8 mouse cellular contexts compared by ENCODE assay signal in the genomic region with DNA sequence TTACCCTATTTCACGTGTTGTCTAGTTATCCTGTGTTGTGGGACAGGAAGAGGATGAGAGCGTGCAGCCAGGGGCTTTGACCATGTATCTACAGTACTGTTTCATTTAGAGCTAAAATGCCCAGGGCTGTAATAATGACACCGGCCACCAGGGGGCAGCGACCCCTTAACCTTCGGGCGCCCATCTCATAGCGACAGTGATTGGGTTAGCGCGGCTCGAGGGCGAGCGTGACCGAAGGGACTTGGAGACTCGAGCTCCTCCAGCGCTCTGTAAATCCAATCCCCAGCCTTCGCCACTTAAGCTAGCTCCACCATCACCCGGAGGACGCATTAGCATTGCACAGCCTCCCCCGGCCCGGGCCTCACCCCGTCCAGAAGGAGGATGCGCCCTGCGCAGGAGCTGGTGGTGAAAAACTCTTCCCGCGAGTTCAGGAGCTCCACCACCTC. TPM values are rescaled to one million over a fixed set of nuclear protein-coding genes. Genes with fewer than 3 reads are reported as not detected.
A peak's percentile ranks its signal among the peaks of the same experiment; 100 is the strongest.
DNase-seq lines count a peak whose midpoint lies in the region; ATAC-seq lines count a peak whose summit lies in the region.

A gene (plus strand): TSS at position 224 of the 446 bp plus-strand sequence.

- H3K36me3 ChIP-seq in megakaryocyte, embryonic 14.5 days (replicated peaks; ENCODE audit: low read length): peaks cover 28% of the 10 kb centered on the region

- H3K27me3 ChIP-seq in megakaryocyte, embryonic 14.5 days (replicated peaks): no peaks in the 10 kb centered on the region

- H3K9me3 ChIP-seq in megakaryocyte, embryonic 14.5 days: no peaks in the 10 kb centered on the region

- peaks cover 30% of the 10 kb centered on the region for H3K4me1 ChIP-seq in megakaryocyte, embryonic 14.5 days

- peak; percentile 95 for DNase-seq in ZHBTc4 (ENCODE audit: low read depth, low spot score)
- DNase-seq in gastrocnemius, adult 8-10 months (ENCODE audit: low spot score in 2 of 2): peak; percentile 84 to 86
- peak; percentile 72 for DNase-seq in hindlimb bud, embryonic 11.5 days (ENCODE audit: extremely low spot score, low read depth, low spot score)
- peak; percentile 85 to 99 for DNase-seq in left cerebral cortex, adult 8-10 months (ENCODE audit: low spot score in 2 of 2)
- DNase-seq in right cerebral cortex, postnatal 10 days (ENCODE audit: low spot score in 2 of 2): peak; percentile 93 to 94
- peak; percentile 91 for DNase-seq in urinary bladder, postnatal 25 days (ENCODE audit: low spot score)

- peak; percentile 85 for ATAC-seq in common myeloid progenitor, adult 5-6 weeks (replicated peaks; ENCODE audit: low read depth, poor library complexity, severe bottlenecking)

- H3K4me3 ChIP-seq in megakaryocyte, embryonic 14.5 days (replicated peaks): peak within 1 kb of the TSS; percentile 99

RNA-seq across cellular contexts. Expression of the gene that starts here (rescaled TPM):
- 4.3 and 5.1 TPM in 2 replicates for total RNA-seq in common myeloid progenitor, adult 5-6 weeks (2017)
- total RNA-seq in gastrocnemius, adult 8-10 months (2022): 10 to 100 TPM; 12.6 to 14.9 (median 14.3) TPM
- total RNA-seq in left cerebral cortex, adult 8-10 months (2022): 10 to 100 TPM; 18.4 to 26.9 (median 20.8) TPM
- 1.9 and 5.4 TPM in 2 replicates for polyA plus RNA-seq in megakaryocyte, embryonic 14.5 days (2012; ENCODE audit: insufficient read depth, low replicate concordance)

Comparison
In these comparisons a context has a peak if more than half of its experiments do, and no peak if none do; other contexts are left out.
1. Peak in every context shown above with its lines: DNase-seq, ATAC-seq and H3K4me3 ChIP-seq.